Mouse (Mus musculus) embryonic facial prominence, embryonic 12.5 days (tissue): ENCODE measurements around the gene Cacybp. TPM values are rescaled to one million over a fixed set of nuclear protein-coding genes. Genes with fewer than 3 reads are reported as not detected.

Source experiments
- ATAC-seq: fragments of 200-750 bp; cut with Nextera tagmentation; 2 replicates; pipeline ENCODE4 v1.8.0; 2017; ENCODE audit not compliant: insufficient number of reproducible peaks, insufficient read depth, low FRiP score, low TSS enrichment
- H3K27ac ChIP-seq: fragments of 300-500 bp; sonication (generic); 2 replicates; pipeline ENCODE4 v1.5.1; 2016; ENCODE audit warnings: mild to moderate bottlenecking
- H3K27me3 ChIP-seq: fragments of 300-500 bp; sonication (generic); 2 replicates; pipeline ENCODE4 v1.6.1; 2016; ENCODE audit warnings: mild to moderate bottlenecking, moderate library complexity
- H3K36me3 ChIP-seq: fragments of 300-500 bp; sonication (generic); 2 replicates; pipeline ENCODE4 v1.6.1; 2016; ENCODE audit warnings: mild to moderate bottlenecking
- H3K4me1 ChIP-seq: fragments of 300-500 bp; sonication (generic); 2 replicates; pipeline ENCODE4 v1.6.1; 2016
- H3K4me2 ChIP-seq: fragments of 300-500 bp; sonication (generic); replicated peaks from 2 replicates; pipeline ENCODE4 v1.6.1; 2016; ENCODE audit warnings: mild to moderate bottlenecking, moderate library complexity
- H3K4me3 ChIP-seq: fragments of 300-500 bp; sonication (generic); 2 replicates; pipeline ENCODE4 v1.5.1; 2016; ENCODE audit warnings: mild to moderate bottlenecking
- H3K9ac ChIP-seq: fragments of 300-500 bp; sonication (generic); 2 replicates; pipeline ENCODE4 v1.6.1; 2016; ENCODE audit warnings: mild to moderate bottlenecking, moderate library complexity
- H3K9me3 ChIP-seq: fragments of 300-500 bp; sonication (generic); 2 replicates; pipeline ENCODE4 v1.6.1; 2016; ENCODE audit warnings: mild to moderate bottlenecking, moderate library complexity
- WGBS: fragments of 180-500 bp; shearing (Covaris S2); methylation state at CpG from one replicate; pipeline ENCODE4 v1.1.7; 2016; 5-methylcytosine and 5-hydroxymethylcytosine counted together
- polyA plus RNA-seq: library from polyadenylated mRNA; unstranded; fragments of >200 nt; fragmentation: Nextera tagmentation; extraction: Ambion mirVana; gene quantifications from 2 replicates; pipeline ENCODE4 v1.2.1, GENCODE M21; 2016

The Cacybp gene
- polyA plus RNA-seq, 1 experiment from 2014 or later, result 234 TPM

DNA sequence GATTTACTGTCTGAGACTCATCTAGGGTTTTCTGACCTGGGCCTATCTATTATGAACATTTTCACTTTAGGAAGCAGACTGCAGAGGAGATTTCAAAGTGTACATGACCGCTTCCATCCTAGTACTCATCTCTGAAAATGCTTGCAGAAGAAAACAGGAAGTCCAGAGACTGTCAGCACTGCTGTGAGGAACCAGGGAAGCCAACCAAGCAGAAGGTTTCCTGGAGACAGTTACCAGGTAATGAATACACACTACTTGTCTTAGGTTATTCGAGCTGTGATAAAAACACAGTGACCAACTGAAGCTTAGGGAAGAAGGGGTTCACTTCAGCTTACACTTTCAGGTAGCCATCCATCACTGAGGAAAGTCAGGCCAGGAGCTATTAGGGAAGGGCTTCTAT is 33.3 kb upstream of the Cacybp start:
- Histone ChIP-seq H3K36me3 (no peaks in the 10 kb centered on the region), H3K4me1 (0 out of 2 replicates have a peak, but pooled peaks cover 3% of the 10 kb centered on the region), H3K27me3 (no peaks in the 10 kb centered on the region), H3K27ac (no peak overlapping the region), H3K9me3 (no peaks in the 10 kb centered on the region), H3K4me3 (no peak overlapping the region), H3K9ac (no peak overlapping the region), H3K4me2 (no peak overlapping the region)
- 79% methylated on average over 2 of the region's 2 CpGs for WGBS
- ATAC-seq, result no peak

DNA sequence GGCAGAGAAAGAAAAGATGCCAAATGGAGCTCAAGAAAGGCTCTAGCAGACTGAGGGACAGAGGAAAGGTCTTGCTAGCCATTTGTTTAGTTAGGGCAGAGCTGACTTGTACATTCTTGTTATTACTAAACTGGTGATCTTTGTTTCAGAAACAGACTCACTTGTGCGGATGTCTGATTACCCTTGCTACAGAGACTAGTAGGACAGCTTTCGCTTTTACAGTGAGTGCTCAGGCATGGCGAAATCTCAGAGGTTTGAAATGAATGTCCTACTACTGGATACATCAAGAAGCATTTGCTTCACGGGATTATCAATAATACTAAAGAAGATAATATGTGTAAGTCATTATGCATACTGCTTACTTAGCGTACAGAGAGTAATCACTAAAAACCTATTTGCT is 32.0 kb upstream of the Cacybp start:
- H3K36me3 ChIP-seq, result no peaks in the 10 kb centered on the region
- no peaks in the 10 kb centered on the region for H3K4me1 ChIP-seq
- H3K4me3 ChIP-seq, result no peak overlapping the region
- 95% methylated on average over 5 of the region's 5 CpGs for WGBS
- H3K9ac ChIP-seq, result no peak overlapping the region
- no peak overlapping the region for H3K4me2 ChIP-seq
- no peak overlapping the region for H3K27ac ChIP-seq
- no peaks in the 10 kb centered on the region for H3K9me3 ChIP-seq
- no peak for ATAC-seq
- H3K27me3 ChIP-seq, result no peaks in the 10 kb centered on the region

DNA sequence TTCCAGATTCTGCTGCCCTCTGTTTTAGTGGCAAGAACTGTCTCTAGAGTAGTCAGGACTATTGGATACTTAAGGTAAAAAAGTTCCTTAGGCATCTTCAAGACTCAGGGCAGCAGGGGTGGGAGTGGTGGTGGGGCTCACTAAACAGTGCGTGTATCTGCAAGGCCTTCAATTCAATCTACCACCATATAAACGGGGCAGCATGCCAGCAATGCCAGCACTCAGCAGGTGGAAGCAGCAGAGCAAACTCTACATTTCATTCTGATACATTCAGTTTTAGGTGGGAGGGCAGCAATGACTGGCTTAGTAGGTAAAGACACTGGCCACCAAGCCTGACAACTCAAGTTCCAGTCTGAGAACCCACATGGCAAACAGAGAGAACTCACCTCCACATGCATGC is 27.4 kb upstream of the Cacybp start:
- Histone ChIP-seq H3K4me3 (no peak overlapping the region), H3K27ac (no peak overlapping the region), H3K4me1 (no peaks in the 10 kb centered on the region), H3K4me2 (no peak overlapping the region), H3K9me3 (no peaks in the 10 kb centered on the region), H3K27me3 (no peaks in the 10 kb centered on the region), H3K36me3 (no peaks in the 10 kb centered on the region), H3K9ac (no peak overlapping the region)
- ATAC-seq, result no peak
- WGBS, result 93% methylated on average over 2 of the region's 2 CpGs

DNA sequence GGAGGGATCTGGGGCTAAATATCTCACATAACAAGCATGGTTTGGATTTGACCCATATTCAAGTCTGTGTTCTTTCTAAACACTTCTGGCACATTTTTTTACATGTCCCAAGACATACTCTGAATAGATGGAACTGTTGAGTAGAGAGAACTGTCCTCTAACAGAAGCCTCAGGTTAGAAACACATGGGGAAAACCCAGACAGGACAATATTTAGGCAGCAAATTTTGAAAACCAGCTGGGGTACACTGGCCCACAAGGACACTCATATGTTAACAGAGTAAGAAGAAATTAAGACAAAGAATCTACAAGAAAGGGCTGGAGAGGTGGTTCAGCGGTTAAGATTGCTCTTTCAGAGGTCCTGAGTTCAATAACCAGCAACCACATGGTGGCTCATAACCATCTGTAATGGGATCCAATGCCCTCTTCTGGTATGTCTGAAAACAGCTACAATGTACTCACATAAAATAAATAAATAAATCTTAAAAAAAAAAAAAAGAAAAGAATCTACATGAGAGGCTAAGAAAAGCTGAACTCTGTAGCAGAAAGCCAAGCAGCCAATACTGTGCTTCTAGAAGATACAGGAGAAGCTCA is 26.3 kb upstream of the Cacybp start:
- Histone ChIP-seq H3K4me2 (no peak overlapping the region), H3K9ac (no peak overlapping the region), H3K27ac (no peak overlapping the region), H3K36me3 (no peaks in the 10 kb centered on the region), H3K4me3 (no peak overlapping the region), H3K9me3 (no peaks in the 10 kb centered on the region), H3K27me3 (no peaks in the 10 kb centered on the region), H3K4me1 (no peaks in the 10 kb centered on the region)
- WGBS, result 85% methylated on average over 1 of the region's 1 CpGs
- no peak for ATAC-seq

DNA sequence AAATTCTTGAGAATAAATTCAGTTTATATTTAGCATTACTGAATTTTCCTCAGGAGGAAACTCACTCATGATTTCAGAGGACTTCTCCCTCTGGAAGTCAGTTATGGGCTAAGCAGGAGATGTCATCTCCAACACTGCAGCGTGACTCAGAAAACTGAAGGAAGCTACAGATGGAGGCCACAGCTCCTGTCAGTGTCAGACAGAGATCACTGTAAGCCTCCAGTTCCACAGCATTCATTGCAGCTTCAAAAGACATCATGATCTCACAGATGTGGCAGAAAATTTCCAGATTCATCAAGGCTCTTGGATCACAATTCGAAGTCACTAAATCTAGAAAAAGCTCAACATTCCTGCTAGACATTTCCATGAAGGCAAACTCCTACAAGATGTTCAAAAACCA is 25.3 kb upstream of the Cacybp start:
- no peak overlapping the region for H3K27ac ChIP-seq
- no peaks in the 10 kb centered on the region for H3K27me3 ChIP-seq
- no peak overlapping the region for H3K9ac ChIP-seq
- H3K36me3 ChIP-seq, result no peaks in the 10 kb centered on the region
- no peaks in the 10 kb centered on the region for H3K4me1 ChIP-seq
- H3K4me2 ChIP-seq, result no peak overlapping the region
- H3K9me3 ChIP-seq, result no peaks in the 10 kb centered on the region
- ATAC-seq, result no peak
- H3K4me3 ChIP-seq, result no peak overlapping the region
- WGBS, result 91% methylated on average over 2 of the region's 2 CpGs

DNA sequence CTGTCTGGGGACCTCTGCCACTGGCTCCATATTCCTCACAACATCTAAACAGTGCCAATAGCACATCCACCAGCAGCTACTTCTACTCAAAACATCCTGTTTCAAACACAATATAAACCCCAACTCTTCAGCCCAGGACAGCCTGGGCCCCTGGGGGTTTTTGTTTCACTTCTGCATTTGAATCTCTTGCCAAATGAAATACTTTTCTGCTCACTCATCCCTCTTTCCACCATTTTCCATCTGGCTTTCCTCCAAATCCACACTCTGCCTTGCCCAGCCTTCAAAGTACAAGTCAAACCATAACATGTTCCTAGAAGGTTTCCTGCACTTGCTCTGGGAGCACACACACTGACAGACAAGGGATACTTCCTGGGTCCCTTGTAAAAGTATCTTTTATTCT is 21.2 kb upstream of the Cacybp start:
- no peak overlapping the region for H3K4me2 ChIP-seq
- H3K9ac ChIP-seq, result no peak overlapping the region
- H3K27me3 ChIP-seq, result no peaks in the 10 kb centered on the region
- ATAC-seq, result no peak
- H3K4me1 ChIP-seq, result no peaks in the 10 kb centered on the region
- H3K9me3 ChIP-seq, result no peaks in the 10 kb centered on the region
- no peak overlapping the region for H3K4me3 ChIP-seq
- H3K27ac ChIP-seq, result no peak overlapping the region
- H3K36me3 ChIP-seq, result no peaks in the 10 kb centered on the region

DNA sequence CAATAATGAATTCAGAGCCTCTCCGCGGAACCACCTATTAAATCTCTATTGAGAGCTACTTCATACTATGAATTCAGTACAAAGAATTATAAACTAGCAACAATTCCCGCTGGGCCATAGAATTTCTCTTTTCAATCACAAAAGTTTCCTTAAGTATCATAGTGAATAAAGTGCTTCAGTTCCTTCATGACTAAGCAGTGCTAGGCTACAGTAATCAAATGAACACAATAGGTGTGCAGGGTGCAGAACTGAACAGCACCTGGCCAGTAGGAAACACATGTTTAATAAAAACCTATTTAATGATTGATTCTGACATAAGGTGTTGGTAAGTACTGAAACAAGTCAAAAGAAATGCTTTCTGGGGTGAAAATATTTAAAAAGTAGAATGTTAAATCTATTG is 19.4 kb upstream of the Cacybp start:
- no peak overlapping the region for H3K4me3 ChIP-seq
- WGBS, result 84% methylated on average over 3 of the region's 3 CpGs

DNA sequence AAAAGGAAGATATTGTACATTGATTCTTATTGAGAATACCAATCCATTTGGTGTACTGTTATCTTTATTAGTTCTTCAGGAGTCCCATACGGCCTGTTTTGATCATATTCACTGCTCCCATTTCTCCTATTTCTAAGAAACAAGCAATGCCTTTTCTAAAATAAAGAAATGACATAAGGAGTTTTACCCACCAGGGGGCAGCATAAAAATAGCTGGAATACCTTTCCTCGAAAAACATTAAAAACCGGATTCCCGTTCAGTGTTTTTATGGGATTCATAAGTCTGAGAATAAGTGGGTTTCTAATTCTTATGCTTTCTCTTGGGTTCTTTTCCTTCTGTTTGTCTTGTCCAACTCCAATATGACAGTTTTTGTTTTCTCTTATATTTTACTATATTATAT is 18.3 kb upstream of the Cacybp start:
- WGBS, result 43% methylated on average over 4 of the region's 4 CpGs
- Histone ChIP-seq H3K4me2 (no peak overlapping the region), H3K4me1 (no peaks in the 10 kb centered on the region), H3K9ac (no peak overlapping the region), H3K36me3 (no peaks in the 10 kb centered on the region), H3K9me3 (no peaks in the 10 kb centered on the region), H3K4me3 (no peak overlapping the region), H3K27me3 (no peaks in the 10 kb centered on the region), H3K27ac (no peak overlapping the region)
- ATAC-seq, result no peak

More for the DNA sequence above, 19.4 kb upstream of the Cacybp start:
- H3K27ac ChIP-seq, result no peak overlapping the region
- no peaks in the 10 kb centered on the region for H3K4me1 ChIP-seq
- no peaks in the 10 kb centered on the region for H3K36me3 ChIP-seq
- H3K4me2 ChIP-seq, result no peak overlapping the region
- no peak overlapping the region for H3K9ac ChIP-seq
- no peak for ATAC-seq
- H3K9me3 ChIP-seq, result no peaks in the 10 kb centered on the region
- no peaks in the 10 kb centered on the region for H3K27me3 ChIP-seq

DNA sequence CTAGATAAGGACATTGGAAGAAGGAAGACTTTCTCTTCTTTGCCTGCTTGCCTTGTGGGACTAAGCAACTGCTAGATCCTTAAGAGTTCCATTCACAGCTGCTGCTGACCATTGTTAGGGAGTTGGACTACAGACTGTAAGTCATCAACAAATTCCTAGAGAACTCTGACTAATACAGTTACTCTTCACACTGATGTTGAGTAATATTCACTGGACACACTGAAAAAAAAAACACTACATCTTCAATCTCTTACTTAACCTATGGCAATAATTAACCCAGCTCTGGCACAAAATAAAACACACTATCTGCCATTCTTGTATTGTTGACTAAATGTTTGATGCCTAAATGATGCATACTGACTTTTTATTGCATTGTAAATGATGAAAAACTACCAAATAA is 15.2 kb upstream of the Cacybp start:
- Histone ChIP-seq H3K9me3 (no peaks in the 10 kb centered on the region), H3K4me3 (no peak overlapping the region), H3K4me1 (no peaks in the 10 kb centered on the region), H3K27ac (no peak overlapping the region), H3K36me3 (no peaks in the 10 kb centered on the region), H3K27me3 (no peaks in the 10 kb centered on the region), H3K9ac (no peak overlapping the region), H3K4me2 (no peak overlapping the region)
- ATAC-seq, result no peak

DNA sequence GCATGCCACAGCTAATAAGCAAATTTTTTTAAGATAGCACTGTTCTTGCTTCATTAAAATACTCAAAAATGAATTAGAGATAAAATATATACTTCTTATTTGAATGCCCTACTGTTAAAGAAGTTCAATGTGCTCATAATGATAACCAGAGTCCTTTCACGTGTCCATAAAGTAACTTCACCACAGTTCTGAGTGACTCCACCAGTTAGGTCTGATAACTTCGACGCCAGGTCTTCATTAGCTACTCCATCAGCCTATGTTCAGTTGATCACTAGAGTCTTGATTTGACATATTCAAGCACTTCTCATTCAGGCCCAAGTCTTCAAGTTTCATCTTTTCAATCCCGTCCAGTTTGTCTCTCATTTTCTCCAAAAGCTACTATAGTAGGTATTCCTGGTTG is 14.5 kb upstream of the Cacybp start:
- no peak overlapping the region for H3K9ac ChIP-seq
- H3K27me3 ChIP-seq, result no peaks in the 10 kb centered on the region
- 86% methylated on average over 4 of the region's 4 CpGs for WGBS
- H3K9me3 ChIP-seq, result no peaks in the 10 kb centered on the region
- no peaks in the 10 kb centered on the region for H3K36me3 ChIP-seq
- no peak overlapping the region for H3K27ac ChIP-seq
- no peaks in the 10 kb centered on the region for H3K4me1 ChIP-seq
- no peak overlapping the region for H3K4me2 ChIP-seq
- ATAC-seq, result no peak
- no peak overlapping the region for H3K4me3 ChIP-seq

DNA sequence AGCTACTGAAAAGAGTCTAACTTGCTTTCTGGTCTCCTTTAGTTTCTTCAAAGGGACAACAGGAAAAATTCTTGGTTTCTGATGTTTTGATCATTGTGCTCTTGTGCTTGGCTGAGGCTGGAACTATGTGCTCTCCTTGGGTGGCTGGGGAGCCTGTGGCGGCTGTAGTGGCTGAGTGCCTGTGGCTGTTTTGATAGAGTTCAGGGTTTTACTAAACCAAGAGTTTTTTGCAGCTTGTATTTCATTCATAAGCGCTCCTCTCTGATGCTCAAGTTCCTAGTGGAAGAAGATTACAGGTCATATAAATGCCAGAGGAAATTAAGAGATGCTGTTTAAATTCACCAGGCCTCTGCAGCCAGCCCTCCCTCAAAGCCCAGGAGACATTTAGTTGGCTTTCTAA is 11.4 kb upstream of the Cacybp start:
- no peaks in the 10 kb centered on the region for H3K27me3 ChIP-seq
- H3K4me1 ChIP-seq, result no peaks in the 10 kb centered on the region
- H3K4me2 ChIP-seq, result no peak overlapping the region
- H3K36me3 ChIP-seq, result no peaks in the 10 kb centered on the region
- no peaks in the 10 kb centered on the region for H3K9me3 ChIP-seq
- H3K9ac ChIP-seq, result no peak overlapping the region
- WGBS, result 41% methylated on average over 2 of the region's 2 CpGs
- no peak overlapping the region for H3K4me3 ChIP-seq
- no peak overlapping the region for H3K27ac ChIP-seq
- 0 out of 2 replicates have a peak, but pooled peaks have one; percentile 56 for ATAC-seq

DNA sequence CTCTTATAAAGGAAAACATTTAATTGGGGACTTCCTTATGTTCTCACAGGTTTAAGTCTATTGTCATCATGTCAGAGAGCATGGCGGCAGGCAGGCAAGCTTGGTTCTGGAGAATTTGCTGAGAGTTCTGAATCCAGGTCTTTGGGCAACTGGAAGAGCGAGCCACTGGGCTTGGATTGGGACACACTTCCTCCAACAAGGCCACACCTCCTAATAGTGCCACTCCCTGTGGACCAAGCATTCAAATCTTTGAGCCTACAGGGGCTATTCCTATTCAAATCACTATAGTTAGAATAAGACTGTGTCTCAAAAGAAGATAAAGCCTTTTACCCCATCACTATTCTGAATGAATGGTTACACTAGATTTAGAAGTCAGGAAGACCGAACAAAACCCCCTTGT is 5.2 kb upstream of the Cacybp start:
- Histone ChIP-seq H3K36me3 (no peaks in the 10 kb centered on the region), H3K4me3 (no peak overlapping the region), H3K4me1 (no peaks in the 10 kb centered on the region), H3K9me3 (no peaks in the 10 kb centered on the region), H3K4me2 (no peak overlapping the region), H3K27me3 (no peaks in the 10 kb centered on the region), H3K27ac (no peak overlapping the region), H3K9ac (no peak overlapping the region)
- ATAC-seq, result no peak
- WGBS, result 85% methylated on average over 3 of the region's 3 CpGs

DNA sequence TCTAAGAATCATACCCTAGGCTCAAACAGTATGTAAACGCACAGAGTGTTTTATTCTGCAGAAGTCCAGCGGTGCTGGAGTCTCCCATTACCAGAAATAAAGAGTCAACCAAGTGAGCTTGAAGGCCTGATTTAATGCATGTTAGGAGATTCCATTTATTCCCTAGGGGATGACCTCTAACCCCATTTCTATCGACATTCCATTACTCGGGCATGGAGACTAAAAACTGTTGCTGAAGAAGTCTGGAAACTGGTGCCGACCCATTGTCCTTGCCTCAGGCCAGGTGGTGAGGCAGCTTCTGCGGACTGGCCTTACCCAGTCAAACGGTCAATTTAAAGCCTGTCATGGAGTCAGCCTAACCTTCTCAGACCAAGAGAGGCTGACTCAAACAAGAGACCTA is 1.5 kb upstream of the Cacybp start:
- Histone ChIP-seq H3K27me3 (no peaks in the 10 kb centered on the region), H3K36me3 (no peaks in the 10 kb centered on the region), H3K4me1 (peaks cover 9% of the 10 kb centered on the region), H3K9ac (no peak overlapping the region), H3K27ac (no peak overlapping the region), H3K9me3 (no peaks in the 10 kb centered on the region), H3K4me3 (no peak overlapping the region), H3K4me2 (0 out of 2 replicates have a peak overlapping the region, but pooled peaks have one; percentile 54)
- no peak for ATAC-seq
- 81% methylated on average over 7 of the region's 7 CpGs for WGBS
